Mouse (Mus musculus) layer of hippocampus, postnatal 14 days (tissue): ENCODE data around the gene Itih5. TPM values are rescaled to one million over a fixed set of nuclear protein-coding genes. Genes with fewer than 3 reads are reported as not detected.
A peak's percentile ranks its signal among the peaks of the same experiment; 100 is the strongest.

Experiments used
- DNase-seq, 2 experiments: peaks; one replicate each; pipeline ENCODE4 v3.0.0; 2021 to 2022; ENCODE audit warnings: low spot score in 2 of 2, mixed read lengths in 1 of 2
- long read RNA-seq, 2 experiments: library from polyadenylated mRNA; stranded (forward); transcript quantifications; one replicate each; pipeline ENCODE4 v2.0.0; 2021
- total RNA-seq, 2 experiments: library from RNA; stranded (reverse); gene quantifications; 2 replicates each; pipeline ENCODE4 v1.2.3; 2021

Itih5 gene
- total RNA-seq = 10 to 100 TPM; 17.9 to 21.0 TPM
- long read RNA-seq, experiment 1, full-length matches to known transcripts = 8 of 14 reads
- long read RNA-seq, experiment 1, partial matches to known transcripts = 2 of 14 reads
- long read RNA-seq, experiment 1, other reads (novel, unspliced or antisense) = 4 of 14 reads
- long read RNA-seq, experiment 2, full-length matches to known transcripts = 11 of 18 reads
- long read RNA-seq, experiment 2, partial matches to known transcripts = 3 of 18 reads
- long read RNA-seq, experiment 2, other reads (novel, unspliced or antisense) = 4 of 18 reads

DNA sequence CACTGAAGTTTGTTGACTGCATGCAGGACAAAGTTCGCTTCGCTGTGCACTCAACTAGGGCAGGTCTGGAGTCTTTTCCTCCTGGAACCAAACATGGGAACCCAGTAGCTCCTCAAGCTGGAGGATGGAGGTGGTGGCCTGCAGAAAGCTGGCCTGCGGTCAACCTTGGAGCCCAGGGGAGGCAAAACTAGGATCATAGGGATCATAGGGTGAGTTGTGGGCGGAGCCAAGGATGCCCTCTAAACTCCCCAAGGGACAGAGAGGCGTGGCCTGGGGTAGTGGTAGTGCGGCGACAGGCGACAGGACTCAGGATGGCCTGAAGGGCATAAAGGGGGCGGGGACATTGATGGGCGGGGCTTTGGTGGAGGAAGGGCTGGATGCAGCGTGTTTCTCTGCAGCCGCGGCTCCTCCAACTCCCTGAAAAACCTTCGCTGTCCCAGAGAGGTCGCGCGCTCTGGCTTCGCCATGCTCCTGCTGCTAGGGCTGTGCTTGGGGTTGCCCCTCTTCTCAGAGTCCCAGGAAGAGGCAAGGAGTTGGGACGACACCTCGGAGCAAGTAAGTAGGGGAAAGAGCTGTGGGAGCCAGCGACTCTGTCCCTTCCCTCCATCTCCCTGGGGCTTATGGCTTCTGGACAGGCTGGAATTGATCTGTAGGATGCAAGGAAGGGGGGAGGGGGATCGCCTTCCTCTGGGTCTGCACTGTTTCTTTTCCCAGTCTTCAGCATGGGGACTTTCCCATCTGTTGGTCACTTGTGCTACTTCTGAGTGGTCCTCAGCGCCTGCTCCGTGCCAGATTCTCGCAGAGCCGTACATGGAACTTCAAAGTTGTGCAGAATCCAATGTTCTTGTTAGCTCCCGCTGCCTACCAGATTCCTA, at the start of gene Itih5:
Gene Itih5, plus strand, starts transcription at position 371 of the 875 bp plus-strand sequence.
- no peak for DNase-seq

DNA sequence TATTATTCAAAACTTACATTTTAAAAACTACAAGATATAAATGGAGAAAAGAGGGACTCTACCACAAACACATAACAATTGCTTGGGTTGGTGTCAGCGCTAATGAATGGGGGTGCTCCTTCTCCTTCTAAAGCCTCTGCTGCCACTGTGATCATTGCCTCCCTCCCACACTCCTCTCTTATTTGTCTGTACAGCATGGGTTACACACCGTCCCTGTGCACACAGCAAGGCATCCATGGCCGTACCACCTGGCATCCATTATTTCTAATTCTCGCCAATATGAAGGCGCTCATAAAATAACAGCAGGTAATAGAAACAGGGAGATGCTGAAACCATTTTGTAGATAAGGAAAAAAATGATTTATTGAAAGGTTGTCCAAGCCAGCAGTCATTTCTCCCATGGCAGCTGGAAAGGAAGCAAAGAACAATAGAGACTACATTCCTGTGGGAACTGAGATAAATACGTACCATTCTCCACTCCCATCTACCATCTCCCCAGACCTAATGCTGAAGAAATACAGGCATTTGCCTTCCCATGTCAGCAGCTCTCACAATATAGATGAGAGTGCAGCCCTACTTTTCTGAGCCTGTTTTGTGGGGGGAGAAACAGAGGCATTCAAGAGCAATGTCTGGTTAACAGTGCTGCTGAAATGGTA, 44.7 kb upstream of the Itih5 start:
- DNase-seq = no peak

DNA sequence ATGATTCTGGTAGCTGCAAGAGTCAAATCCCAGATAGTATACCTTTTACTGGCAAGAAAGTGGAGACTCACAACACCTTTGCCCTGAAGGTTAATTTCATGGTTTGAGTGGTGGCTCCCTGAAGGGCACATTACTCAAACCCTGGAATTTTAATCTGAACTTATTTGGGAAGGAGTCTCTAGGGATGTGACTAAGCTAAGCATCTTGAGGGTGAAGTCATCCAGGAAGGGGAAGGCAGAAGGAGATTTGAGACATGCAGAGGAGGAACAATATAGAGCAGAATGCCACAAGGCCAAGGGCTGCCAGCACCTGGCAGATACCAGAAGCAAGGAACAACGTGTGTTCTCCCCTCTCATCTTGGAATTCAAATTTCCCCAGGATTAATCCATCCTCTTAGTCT, 34.6 kb upstream of the Itih5 start:
- no peak for DNase-seq

DNA sequence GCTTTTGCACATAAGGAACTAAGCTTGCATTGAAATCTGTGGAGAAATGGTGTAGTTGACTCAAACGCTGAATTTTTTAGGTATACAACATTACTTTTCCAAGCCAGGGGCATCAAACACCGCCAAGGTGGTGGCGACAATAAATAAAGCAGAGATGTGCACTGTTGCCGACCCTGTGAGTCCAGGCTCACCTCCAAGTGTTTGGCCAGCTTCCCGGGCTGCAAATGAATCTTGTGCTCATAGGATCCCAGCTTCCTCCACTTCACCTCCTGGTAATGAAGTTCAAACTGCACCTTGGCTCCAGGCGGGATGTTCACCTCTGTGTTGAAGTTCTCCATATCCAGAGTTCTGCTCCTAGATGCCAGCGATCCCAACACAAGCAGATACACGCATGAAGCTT, 34.1 kb upstream of the Itih5 start:
- DNase-seq = no peak

DNA sequence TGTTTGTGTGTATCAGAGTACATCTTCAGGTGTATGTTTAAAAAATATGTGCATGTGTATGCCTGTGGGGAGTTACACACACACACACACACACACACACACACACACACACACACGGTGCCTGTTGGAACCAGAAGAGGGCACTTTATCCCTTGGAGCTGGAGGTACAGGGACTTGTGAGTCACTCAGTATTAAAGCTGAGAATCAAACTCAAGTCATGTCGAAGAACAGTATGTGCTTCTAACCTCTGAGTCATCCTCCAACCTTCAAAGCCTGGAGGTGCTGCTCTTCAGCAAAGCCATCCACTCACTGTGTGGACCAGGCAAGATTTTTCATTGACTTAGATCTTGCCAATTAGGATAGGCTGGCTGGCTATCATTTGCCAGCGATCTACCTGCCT, 31.5 kb upstream of the Itih5 start:
- no peak for DNase-seq

DNA sequence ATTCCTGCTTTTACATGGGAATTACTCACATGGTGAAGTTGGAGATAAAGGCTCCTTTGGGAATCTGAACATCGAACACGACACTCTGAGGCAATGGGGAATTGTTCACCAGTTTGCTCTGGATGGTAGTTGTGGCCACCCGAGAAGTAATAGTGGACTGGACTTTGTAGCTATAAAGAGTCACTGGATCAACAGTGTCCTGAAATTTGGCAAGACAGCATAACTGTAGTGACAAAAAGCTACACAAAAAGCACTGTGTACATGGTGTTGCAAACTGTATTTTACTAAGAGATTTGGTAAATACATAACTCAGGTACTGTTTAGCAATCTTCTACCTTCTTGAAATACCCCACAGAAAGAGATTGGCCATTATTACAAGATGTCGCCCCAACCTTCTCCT, 27.2 kb upstream of the Itih5 start:
- no peak for DNase-seq

DNA sequence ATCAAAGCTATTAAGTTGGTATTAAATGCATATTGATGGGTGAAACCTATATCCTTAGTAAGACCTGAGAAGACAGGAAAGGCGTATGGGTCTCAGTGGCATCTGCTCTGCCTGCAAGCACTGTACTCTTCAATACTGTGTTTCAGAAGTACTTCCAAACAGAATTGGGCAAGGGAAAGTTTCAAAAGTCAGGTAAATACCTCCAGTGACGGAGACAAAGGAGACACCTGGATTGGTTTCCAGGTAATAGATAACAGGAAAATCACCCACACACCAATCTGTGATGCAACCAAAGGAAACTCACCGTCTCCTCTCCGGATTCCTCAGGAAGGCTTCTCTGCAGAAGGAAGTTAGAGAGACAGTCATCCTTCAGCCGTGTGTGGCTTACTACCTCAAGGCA, 25.9 kb upstream of the Itih5 start:
- no peak for DNase-seq

DNA sequence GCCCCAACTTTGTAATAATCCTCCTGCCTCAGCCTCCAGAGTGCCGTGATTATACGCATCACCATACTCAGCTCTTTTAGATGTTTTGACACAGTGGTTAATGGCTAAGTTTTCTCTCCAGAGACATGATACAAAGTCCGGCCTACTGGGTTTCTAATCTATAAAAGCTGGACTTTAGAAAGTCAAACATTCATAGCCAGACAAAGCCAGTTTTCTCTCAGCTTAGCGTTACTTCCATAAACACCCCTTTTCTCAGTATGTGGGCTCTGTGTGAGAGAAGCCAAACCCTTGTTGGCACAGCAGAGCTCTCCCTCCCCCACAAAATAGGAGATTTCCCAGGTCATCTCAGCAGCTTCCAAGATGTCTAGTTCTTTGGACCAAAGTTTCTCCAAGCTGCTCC, 24.8 kb upstream of the Itih5 start:
- DNase-seq = no peak

DNA sequence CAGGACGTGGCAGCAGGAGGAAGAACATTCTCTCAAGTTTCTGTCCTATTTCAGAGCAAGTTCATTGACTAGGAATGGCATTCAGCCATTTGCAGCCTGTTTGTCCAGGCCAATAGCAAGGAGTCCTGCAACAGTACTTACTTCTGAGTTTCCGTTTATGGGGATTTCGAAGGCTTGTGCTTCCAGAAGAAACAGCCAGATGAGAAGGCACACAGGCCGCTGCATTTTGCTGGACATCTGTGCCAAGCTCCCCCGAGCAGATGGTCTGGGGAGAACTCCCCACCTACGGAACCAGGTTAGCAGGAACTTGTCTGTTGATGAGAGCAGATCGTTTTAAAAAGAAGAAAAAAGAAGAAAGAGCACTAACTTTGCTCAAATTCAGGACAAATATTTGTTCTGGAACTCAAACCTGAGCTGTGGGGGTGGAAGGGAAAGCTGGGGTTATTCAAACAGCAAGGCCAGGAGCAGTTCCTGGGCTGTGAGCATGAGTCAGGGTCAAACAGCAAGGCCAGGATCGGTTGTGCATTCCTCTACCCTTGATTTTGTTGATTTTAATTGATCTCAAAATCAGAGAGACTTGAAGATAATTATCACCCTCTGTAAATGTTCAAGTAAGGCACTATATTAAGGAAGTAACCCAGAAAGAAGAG, 22.9 kb upstream of the Itih5 start:
- DNase-seq = no peak

DNA sequence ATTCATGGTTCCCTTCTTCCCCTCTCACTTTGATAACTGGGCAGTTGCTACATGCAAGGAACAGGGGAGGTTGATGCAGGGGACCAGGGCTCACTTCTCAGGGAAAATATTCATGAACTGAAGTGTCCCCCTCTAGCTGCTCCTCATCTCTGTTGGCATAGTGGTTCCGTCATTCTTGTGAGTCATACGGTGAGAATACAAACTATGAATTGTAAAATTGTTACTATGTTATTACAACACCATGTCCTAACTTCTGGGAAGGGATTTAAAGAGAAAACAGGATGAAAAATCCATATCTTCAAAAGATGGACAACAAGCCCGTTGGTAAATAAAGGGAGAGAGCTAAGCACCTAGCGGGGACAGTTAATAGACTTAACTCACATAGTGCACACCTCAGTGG, 22.1 kb upstream of the Itih5 start, which contains the start of gene Itih2:
Gene Itih2, minus strand, starts transcription at position 101 of the 400 bp plus-strand sequence.
- no peak for DNase-seq

DNA sequence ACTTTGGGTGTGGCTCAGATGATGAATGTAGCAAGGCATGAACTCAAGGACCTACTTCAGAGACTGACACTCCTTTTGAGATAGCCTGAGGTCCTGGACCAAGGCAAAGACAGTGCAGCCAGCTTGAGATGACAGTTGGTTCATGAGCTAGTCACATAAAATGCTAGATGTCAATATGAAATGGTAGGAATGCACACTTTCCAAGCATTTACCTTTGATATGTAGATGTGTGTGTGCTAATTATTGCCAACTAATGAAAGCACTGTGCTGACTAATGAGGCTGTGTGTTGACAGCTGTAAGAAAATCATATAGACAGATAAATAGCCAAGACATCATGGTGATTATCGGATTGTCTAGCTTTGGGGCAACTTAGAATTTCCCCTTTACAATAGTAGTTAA, 21.2 kb upstream of the Itih5 start:
- DNase-seq = no peak

DNA sequence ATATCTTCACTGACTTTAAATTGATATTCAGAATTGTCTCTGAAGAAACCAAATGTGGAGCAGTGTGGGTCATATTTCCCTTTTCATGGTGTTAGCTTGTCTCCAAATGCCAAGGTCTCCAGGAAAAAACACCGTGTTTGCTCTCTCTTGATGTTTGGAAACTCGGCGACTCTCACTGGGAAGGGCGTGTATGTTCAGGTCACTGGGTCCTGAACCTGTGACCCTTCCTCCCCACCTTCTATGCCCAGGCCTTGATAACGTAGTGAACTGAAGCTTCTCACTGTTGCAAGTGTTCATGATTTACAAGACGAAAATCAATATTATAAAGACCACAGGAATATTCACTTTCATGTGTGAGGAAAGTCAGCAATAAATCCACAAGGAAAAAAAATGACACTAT, 19.4 kb upstream of the Itih5 start:
- DNase-seq = no peak

DNA sequence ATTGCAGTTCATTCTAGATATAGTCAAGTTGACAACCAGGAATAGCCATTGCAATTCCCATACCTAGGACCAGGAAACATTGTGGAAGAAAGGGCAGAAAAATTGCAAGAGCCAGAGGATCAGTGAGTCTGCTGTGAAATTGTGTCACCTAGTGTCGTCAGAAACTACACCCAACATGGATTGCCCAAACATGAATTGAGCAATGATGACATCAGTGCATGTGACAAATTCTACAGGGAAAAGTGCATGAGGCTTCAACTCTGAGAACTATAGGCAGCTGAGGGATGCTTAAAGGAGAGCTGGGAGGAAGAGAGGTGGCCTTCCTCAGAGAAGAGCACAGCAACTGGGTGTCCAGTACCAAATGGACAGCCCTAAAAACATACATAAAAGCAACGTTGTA, 16.1 kb upstream of the Itih5 start:
- no peak for DNase-seq

DNA sequence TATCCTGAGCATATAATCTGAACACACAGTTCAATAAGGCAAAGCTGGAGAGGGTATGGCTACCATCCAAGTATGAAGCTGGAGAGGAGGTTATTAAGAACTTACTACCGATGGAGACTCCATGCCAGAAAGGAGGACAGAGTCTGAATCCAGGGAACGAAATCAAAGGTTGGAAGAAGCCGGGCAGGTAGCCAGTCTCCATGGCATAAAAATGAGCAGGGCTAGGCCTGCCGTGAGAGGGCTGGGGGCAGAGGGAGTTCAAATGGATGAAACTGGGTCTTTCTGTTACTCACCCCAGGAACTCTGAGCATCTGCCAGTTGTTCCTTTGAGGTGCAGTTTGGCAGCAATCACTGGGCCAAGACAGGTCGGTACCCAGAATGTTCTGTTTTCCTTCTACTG, 12.9 kb upstream of the Itih5 start:
- peak in 1 of 2 experiments; percentile 42 for DNase-seq

DNA sequence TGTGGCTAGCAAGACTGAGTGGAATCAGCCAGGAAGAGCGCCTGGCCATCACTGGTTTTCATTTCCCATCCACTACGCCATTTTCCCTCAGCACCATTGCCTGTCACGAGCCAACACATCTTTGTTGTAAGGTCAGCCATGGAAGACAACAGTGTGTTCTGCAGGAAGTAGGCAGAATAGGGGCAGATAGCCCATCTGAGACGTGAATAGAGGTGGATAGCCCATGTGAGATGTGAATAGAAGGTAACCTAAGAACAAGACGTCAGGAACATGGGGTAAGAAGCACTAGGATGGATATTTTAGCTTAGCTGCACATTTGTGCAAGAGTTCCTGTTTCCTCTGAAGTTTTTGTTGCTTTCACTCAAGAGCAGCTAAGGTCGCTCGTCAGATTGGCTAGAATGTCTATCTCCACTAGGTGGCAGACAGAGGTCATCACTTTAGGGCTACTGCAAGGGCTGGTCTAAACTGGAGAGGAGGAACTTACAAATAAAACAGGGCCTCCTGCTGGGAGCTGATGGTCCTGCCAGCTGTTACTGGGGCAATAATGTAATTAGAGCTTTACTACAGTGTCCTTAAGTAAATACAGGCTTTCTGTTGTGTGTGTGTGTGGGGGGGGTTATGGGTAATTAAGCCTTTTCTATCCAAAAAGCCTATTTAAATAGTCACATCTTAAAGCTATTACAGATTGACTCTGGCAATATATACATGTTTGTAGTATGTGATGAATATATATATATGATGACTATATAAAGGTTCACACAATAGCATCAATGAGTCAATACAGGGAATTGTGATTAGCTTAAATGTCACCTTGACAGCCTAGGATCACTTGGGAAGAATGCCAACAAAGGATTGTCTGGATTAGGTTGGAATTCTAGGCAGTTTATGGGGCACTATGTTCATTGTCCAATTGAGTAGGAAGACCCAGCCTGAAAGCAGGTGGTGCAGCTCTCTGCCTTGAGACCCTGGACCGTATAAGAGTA, 10.6 kb upstream of the Itih5 start:
- peak; percentile 50 to 76 for DNase-seq

DNA sequence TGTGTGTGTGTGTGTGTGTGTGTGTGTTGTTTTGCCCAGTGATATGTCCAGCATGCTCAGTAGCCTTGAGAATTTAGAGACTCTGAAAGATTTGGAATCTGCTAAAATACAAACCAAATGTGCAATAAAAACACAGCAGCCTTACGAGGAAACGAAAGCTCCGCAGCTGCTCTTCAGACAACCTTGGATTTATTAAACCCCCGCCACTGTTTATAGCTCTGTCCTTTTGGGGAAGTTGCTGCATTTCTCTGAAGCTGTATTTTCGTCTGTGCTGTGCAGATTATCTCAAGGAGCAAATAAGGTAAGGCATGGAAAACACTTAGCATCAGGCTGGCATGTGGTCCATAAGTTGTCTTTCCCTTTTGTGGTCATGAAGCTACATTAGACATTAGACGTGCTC, 7.9 kb upstream of the Itih5 start:
- DNase-seq = no peak

DNA sequence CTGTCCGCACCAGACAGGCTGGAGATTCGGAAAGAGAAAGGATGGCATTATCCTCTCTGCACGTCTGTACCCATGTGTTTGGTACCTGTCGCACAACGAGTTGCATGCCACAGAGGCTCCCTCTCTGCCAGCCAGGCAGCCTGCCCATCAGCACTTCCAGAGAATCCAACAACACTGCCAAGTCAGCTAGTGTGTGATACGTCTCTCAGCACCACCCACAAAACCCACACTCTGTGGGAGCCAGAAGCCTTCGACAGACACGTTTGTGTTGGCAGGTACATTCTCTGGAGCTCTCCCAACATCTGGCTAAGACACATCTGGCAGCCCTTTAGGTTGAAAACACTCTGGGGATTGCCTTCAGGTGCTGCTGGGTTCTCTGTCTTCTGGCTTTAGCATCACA, 6.2 kb upstream of the Itih5 start:
- peak; percentile 35 to 67 for DNase-seq

DNA sequence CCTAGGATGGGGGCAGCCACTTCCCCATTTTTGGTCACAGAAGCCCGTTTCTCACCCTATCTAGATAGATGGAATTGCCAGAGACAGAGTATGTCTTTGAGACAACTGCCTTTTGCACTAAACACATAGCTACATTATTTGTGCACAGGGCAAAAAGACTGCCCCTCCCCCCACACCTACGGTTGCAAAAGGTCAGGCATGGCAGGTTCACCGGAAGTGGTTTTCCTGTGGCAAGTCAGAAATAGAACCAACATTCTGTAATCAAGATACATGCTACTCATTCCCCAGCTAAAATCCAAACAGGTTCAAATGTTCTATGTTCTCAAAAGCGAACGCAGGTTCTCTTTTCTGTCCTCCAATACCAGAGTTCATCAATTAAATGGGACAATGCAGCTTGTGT, 781 bp upstream of the Itih5 start:
- no peak for DNase-seq

DNA sequence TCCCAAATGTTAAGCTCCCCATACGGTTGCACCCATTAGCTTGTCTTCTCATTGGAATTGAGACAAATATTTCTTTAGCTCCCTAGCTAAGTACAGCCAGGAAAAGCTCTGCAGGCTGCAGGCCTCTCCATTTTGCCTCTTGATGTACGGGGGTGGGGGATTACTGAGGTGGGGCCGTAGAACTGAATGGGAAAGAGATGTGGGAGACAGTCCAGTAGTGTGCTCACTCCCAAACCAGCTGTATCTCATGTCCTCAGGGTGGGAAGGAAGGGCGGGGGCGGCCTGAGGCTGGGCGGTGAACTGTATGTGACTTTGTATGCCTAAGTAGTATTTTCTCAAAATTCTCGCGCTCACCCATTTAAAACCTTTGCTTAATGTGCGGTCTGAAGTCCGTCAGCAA, 3.8 kb downstream of the Itih5 start:
- no peak for DNase-seq

DNA sequence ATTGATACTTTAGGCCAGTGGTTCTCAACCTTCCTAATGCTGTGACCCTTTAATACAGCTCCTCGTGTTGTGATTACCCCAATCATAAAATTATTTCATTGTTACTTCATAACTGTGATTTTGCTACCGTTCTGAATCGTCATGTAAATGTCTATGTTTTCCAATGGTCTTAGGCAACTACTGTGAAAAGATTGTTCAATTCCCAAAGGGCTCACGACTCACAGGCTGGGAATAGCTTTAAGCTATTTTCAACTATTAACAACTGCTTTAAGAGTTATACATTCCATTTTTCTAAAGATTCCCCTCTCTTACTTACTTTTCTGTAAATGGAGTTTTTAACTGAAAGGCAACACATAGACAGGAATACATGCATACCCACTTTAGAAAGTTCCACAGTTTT, 8.6 kb downstream of the Itih5 start:
- no peak for DNase-seq
